Mouse (Mus musculus): ENCODE data around the gene Nsa2. TPM values are rescaled to one million over a fixed set of nuclear protein-coding genes. Genes with fewer than 3 reads are reported as not detected.

Nsa2 gene
- polyA plus RNA-seq, 1 experiment from 2014 or later = 57.3 TPM

- Histone ChIP-seq H3K9ac (no peak overlapping the region), H3K27ac (no peak overlapping the region), H3K9me3 (no peaks in the 10 kb centered on the region), H3K4me3 (no peak overlapping the region), H3K36me3 (no peaks in the 10 kb centered on the region), H3K4me1 (0 out of 2 replicates have a peak, but pooled peaks cover 8% of the 10 kb centered on the region), H3K4me2 (replicated peaks) (no peak overlapping the region), H3K27me3 (replicated peaks) (no peaks in the 10 kb centered on the region)
- ATAC-seq (ENCODE audit: low FRiP score, low read depth) = no peak
- WGBS = 87% methylated on average over 2 of the region's 2 CpGs
Observed at GRCm38 (mm10) chr13:97080201-97080600, 57.5 kb downstream of the Nsa2 start.

Other genes starting within 250 kb of the Nsa2 start
- gene Gcnt4, start 213.2 kb downstream of the Nsa2 start, polyA plus RNA-seq (2016; fragmentation: Nextera tagmentation; extraction: Ambion mirVana) = 0.24 and 0.31 TPM in 2 replicates
- not detected in 2 replicates for gene 1700029F12Rik, start 103.6 kb downstream of the Nsa2 start, polyA plus RNA-seq (2016; fragmentation: Nextera tagmentation; extraction: Ambion mirVana)
- gene Fam169a, start 70.7 kb downstream of the Nsa2 start, polyA plus RNA-seq (2016; fragmentation: Nextera tagmentation; extraction: Ambion mirVana) = 15.8 and 16.2 TPM in 2 replicates
- 0.27 and 0.68 TPM in 2 replicates for gene Gm6169, start 38.7 kb downstream of the Nsa2 start, polyA plus RNA-seq (2016; fragmentation: Nextera tagmentation; extraction: Ambion mirVana)
- 39.9 and 40.2 TPM in 2 replicates for gene Gfm2, start within 50 bp of the Nsa2 start, polyA plus RNA-seq (2016; fragmentation: Nextera tagmentation; extraction: Ambion mirVana)
- 29.2 and 30.1 TPM in 2 replicates for gene Hexb, start 60.4 kb upstream of the Nsa2 start, polyA plus RNA-seq (2016; fragmentation: Nextera tagmentation; extraction: Ambion mirVana)
- 28.8 and 35.3 TPM in 2 replicates for gene Enc1, start 103.2 kb upstream of the Nsa2 start, polyA plus RNA-seq (2016; fragmentation: Nextera tagmentation; extraction: Ambion mirVana)

Data from neural tube, embryonic 12.5 days (tissue).